In genomic region chr2:150576256-150576655, GRCm38 (mm10) we compare ENCODE assay signal across 22 mouse cellular contexts. TPM values are rescaled to one million over a fixed set of nuclear protein-coding genes. Genes with fewer than 3 reads are reported as not detected.
"Had no signal": no experiment of that assay in that cellular context is flagged by ENCODE, and none has a peak within 500 bp of the region (broad histone marks: within the 10 kb centered on the region; RNA-seq: fewer than 3 reads in every experiment).

No protein-coding gene starts in this region.

- DNase-seq: gastrocnemius, adult 2 months; gastrocnemius, postnatal 10 days; gastrocnemius, postnatal 25 days; heart, adult 18-20 months; heart, postnatal 36 days; kidney, adult 11 months; kidney, adult 2 months; kidney, adult 9 months; kidney, postnatal 14 days; kidney, postnatal 36 days; layer of hippocampus, adult 9-11 months; layer of hippocampus, postnatal 36 days; left cerebral cortex, postnatal 4 days; liver had no signal

- ATAC-seq: hindbrain, postnatal 0 days; intestine, embryonic 16.5 days had no signal

RNA-seq across cellular contexts. Expression of gene Cst7, which starts 6.0 kb away (rescaled TPM):
- total RNA-seq: gastrocnemius, adult 2 months; gastrocnemius, postnatal 10 days; gastrocnemius, postnatal 25 days; heart, adult 8-10 months; heart, postnatal 14 days; heart, postnatal 36 days; layer of hippocampus, postnatal 14 days; layer of hippocampus, postnatal 36 days; left cerebral cortex, adult 18-20 months; left cerebral cortex, postnatal 10 days; left cerebral cortex, postnatal 25 days; left cerebral cortex, postnatal 4 days had no signal
- polyA plus RNA-seq: hindbrain, postnatal 0 days had no signal
